Mouse (Mus musculus) brain, embryonic 14.5 days (tissue): ENCODE measurements at regions not wholly inside any gene's neighbourhood (a gene's known extent, or its start where the extent isn't known, plus 50 kb on each side); places are given as distances from the start of the nearest gene placed in this dataset.

Source experiments
- DNase-seq: peaks from one replicate; pipeline ENCODE4 v3.0.0-alpha.2; 2011; ENCODE audit warnings: low read depth
- CTCF ChIP-seq: fragments of 200-500 bp; IDR thresholded peaks from 2 replicates; pipeline ENCODE4 v1.5.1; 2012; ENCODE audit warnings: inconsistent platforms, mild to moderate bottlenecking, moderate library complexity, borderline replicate concordance; ENCODE audit not compliant: insufficient read depth, insufficient read length; ENCODE audit errors: extremely low read depth
- POLR2A ChIP-seq: fragments of 200-500 bp; IDR thresholded peaks from 2 replicates; pipeline ENCODE4 v1.6.1; 2012; ENCODE audit warnings: mild to moderate bottlenecking, inconsistent platforms, borderline replicate concordance; ENCODE audit not compliant: poor library complexity, insufficient read depth, insufficient read length, severe bottlenecking; ENCODE audit errors: extremely low read depth

DNA sequence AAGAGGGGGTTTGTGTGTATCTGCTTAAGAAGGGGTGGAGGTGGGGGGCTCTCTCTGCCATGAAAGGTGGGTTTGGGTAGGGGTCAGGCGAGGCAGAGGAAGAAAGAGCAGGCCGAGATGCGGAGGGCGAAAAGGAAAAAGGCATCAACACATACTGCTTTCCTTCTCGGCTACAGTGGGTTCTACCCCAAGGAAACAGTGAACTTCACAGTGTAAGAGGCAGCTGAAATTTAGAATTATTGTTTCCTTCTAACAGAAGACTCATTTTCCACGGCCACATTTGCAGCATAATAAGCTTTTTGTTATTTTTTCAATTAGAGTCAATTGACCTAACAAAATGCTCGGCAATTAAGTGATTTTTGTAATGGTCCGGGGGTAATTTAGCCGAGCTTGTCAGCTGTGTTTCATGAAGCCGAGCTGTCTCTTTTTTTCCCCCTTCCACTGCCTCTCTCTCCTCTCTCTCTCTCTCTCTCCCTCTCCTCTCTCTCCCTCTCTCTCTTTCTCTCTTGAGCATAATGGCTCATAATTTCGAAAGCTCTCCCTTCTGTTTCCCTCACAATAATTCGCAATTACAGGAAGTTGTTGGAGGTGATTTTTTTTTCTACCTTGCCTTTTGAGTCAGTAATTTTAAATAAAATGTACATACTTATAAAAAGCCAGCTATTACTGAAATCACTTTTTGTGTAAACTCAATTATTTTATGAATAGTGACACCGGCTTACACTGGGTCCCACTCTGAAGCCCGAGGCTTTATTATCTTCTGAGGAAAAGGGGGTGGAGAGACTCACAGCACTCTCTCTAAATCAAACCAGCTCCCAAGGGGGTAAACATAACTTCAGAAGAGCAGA, 403.1 kb upstream of the 3110018I06Rik start:
- peak; percentile 92 for DNase-seq
- no peak for TF ChIP-seq CTCF
- no peak for TF ChIP-seq POLR2A

DNA sequence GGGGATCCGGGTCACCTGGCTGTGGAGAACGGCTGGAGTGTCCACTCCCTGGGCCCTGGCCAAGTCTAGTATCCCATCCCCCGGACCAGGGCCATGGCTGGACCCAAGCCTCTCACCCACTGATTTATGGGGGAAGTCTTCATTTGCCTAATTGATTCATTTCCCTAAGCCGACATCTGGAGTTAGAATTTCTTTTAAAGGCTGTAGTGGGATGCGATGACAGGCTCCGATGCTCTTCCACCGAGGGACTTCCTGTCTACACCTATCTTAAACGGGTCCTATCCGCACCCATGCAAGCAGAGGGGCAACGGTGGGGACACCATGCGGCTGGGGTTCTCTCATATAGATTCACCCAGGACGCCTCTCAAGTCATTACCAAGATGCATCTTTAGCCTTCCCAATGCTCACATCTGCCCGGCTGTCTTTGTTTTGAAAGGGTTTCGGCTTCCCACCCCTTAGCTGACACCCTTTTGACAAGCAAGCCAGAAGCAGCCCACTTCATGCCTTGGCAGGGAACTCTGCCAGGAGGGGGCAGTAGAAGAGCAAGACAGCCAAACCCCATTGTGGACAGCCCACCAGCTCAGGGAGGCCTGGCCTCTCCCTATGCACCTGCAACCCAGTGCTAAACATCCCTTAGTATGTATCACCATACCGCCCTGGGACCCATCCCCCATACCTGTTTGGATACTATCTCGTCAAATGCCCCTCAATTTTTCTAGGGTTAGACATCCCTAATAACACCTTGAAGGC, 402.4 kb upstream of the 3110018I06Rik start:
- peak; percentile 90 for DNase-seq
- peak; percentile 67 for TF ChIP-seq CTCF
- TF ChIP-seq POLR2A = no peak

DNA sequence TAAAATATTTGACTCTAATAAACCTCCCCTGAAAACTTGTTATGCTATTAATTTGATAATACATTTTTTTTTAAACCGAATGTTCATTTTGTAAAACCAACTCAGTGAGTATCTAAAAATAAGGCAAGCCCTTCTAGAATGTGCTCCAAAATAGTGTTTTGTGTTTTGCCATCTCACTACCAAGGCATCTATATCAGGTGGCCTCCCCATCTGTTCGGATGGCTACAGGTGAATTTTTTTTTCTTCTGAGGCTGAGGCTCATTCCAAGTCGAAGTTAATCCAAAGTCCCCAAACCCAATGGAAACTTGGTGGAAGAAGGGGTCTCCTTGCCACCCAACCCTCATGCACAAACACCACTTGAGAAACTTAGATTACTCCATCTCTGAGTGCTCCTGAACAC, 396.3 kb upstream of the 3110018I06Rik start:
- no peak for TF ChIP-seq CTCF
- TF ChIP-seq POLR2A = no peak
- DNase-seq = no peak

DNA sequence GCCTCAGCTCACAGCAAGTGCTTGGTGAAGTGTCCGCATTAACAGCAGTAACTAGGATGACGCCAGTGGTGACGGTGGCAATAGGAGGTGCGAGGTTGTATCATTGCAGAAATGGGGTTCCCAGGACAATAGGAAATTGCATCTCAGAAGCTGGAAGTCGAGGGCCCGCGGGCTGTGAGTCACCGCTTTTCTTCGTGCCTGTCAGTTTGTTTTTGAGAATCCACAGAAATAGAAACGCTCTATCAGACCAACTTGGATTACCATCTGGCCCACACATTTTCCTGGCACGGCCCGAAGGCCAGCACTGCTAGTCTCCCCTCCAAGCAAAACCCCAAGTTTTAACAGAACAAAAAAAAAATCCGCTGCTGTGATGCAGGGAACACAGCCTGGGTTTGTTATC, 395.1 kb upstream of the 3110018I06Rik start:
- no peak for TF ChIP-seq CTCF
- no peak for TF ChIP-seq POLR2A
- peak; percentile 53 for DNase-seq

GRCm38 (mm10) chr12:107095409-107095808, 393.0 kb upstream of the 3110018I06Rik start:
- TF ChIP-seq POLR2A (no peak), CTCF (no peak)
- DNase-seq = peak; percentile 75

GRCm38 (mm10) chr12:107104570-107104969, 383.9 kb upstream of the 3110018I06Rik start:
- TF ChIP-seq POLR2A (no peak), CTCF (no peak)
- DNase-seq = no peak

- no peak for DNase-seq
- TF ChIP-seq POLR2A (no peak), CTCF (no peak)
Observed at GRCm38 (mm10) chr12:107105017-107105416, 383.4 kb upstream of the 3110018I06Rik start.

- DNase-seq = peak; percentile 85
- TF ChIP-seq CTCF = no peak
- TF ChIP-seq POLR2A = no peak
Observed at GRCm38 (mm10) chr12:107111908-107112770, 376.3 kb upstream of the 3110018I06Rik start.

DNA sequence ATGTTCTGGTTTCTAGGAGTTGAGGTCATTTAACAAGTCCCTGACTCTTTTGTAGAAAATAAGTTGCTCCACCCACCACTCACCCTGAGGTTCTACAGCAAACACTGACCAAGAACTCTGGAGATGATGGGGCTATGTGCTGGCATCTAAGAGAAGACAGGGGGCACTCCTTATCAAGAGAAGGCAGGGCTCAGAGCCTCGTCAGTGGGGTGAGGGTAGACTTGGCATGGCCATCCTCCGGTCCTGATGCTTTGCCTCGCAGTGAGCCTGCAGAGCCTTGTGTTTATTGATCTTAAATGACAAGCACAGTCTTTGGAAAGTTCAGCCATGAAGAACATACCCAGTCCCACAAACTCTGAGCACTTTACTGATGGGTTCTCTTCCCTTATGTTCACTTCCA, 370.1 kb upstream of the 3110018I06Rik start:
- TF ChIP-seq CTCF (no peak), POLR2A (no peak)
- DNase-seq = no peak

DNA sequence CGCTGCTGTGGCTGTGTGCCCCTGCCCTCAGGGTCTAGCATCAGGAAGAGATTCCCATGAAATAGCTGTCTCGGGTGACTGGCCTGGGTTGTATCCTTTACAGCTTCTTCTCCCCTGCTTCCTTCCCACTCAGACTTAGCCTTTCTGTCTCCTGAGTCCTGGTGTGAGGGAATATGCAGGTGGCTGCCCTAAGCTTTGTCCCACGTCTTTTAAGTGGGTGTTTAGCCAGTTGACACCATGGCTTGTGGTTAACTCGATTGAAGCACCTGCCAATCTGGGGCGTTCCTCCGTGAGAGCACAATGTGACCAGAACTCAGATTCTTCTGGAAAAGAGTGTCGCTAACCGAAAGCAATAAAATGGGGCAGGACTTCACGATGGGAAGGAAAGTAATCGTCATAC, 369.4 kb upstream of the 3110018I06Rik start:
- DNase-seq = no peak
- no peak for TF ChIP-seq POLR2A
- no peak for TF ChIP-seq CTCF

GRCm38 (mm10) chr12:107120486-107121186, 367.8 kb upstream of the 3110018I06Rik start:
- no peak for TF ChIP-seq CTCF
- no peak for TF ChIP-seq POLR2A

DNA sequence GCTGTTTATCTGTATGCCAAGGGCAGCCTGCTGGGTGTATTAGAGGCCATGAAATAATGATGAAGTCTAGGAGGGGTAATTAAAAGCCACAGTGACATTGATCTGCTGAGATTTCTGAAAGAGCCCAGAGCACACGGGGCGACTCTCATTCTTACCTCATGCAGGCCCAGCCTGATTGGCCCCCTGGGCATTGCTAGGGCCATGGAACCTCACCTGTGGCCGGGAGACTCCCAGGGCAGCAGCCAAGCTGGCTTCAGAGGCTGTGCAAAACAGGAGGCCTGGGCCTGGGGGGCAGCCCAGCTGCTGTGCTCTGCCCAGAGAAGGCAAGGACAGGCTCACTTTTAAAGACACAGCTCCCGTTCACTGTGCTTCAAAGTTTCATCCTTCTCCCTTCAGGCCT, 366.4 kb upstream of the 3110018I06Rik start:
- no peak for DNase-seq
- TF ChIP-seq POLR2A (no peak), CTCF (no peak)

More at GRCm38 (mm10) chr12:107120486-107121186, 367.8 kb upstream of the 3110018I06Rik start:
- DNase-seq = no peak
